ENCODE assay signal across 27 mouse cellular contexts in the genomic region with DNA sequence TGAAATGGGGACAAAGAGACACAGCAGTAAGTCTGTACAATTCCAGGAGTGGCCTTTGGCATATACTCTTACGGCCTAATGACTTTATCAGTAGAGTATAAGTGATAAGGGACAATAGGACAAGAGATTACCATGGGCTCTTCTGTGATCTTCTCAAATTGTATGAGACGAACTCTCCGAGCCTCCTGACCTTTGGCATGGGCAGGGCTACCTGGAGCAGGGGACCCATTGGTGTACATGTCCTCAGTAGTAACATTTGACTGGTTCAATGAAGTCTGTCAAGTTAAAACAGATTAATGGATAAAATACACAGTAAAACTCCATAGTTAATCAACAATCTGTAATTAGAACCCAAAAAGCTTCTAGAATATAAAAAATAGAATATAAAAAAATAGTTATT. TPM values are rescaled to one million over a fixed set of nuclear protein-coding genes. Genes with fewer than 3 reads are reported as not detected.
DNase-seq lines count a peak whose midpoint lies in the region; ATAC-seq and TF ChIP-seq lines count a peak whose summit lies in the region.
"Had no signal": no experiment of that assay in that cellular context is flagged by ENCODE, and none has a peak within 500 bp of the region (broad histone marks: within the 10 kb centered on the region; RNA-seq: fewer than 3 reads in every experiment).

No protein-coding gene starts in this region.

- H3K9ac ChIP-seq in kidney, embryonic 16.5 days (replicated peaks; ENCODE audit: low read length), result no peak overlapping the region
- no peak overlapping the region for H3K9ac ChIP-seq in intestine, embryonic 15.5 days
- H3K9ac ChIP-seq in intestine, postnatal 0 days (ENCODE audit: low read depth, low read length), result no peak overlapping the region
- H3K9ac ChIP-seq in hindbrain, embryonic 14.5 days, result no peak overlapping the region
- H3K9ac ChIP-seq in forebrain, embryonic 13.5 days, result no peak overlapping the region
- H3K9ac ChIP-seq: embryonic facial prominence, embryonic 12.5 days had no signal

- no peak for TF ChIP-seq POLR2A in kidney, adult 2 months (IDR thresholded peaks at IDR 0.05; ENCODE audit: low read depth, low read length)

- H3K4me2 ChIP-seq in kidney, embryonic 16.5 days (replicated peaks; ENCODE audit: low read depth, low read length), result no peak overlapping the region
- H3K4me2 ChIP-seq in intestine, embryonic 15.5 days (replicated peaks), result no peak overlapping the region
- no peak overlapping the region for H3K4me2 ChIP-seq in intestine, postnatal 0 days (replicated peaks; ENCODE audit: low read depth)
- no peak overlapping the region for H3K4me2 ChIP-seq in hindbrain, embryonic 14.5 days (replicated peaks)
- no peak overlapping the region for H3K4me2 ChIP-seq in forebrain, embryonic 13.5 days
- H3K4me2 ChIP-seq: embryonic facial prominence, embryonic 12.5 days had no signal

- H3K4me3 ChIP-seq in kidney, adult 2 months (ENCODE audit: insufficient read depth, low read depth, low read length), result no peak overlapping the region
- H3K4me3 ChIP-seq in kidney, embryonic 16.5 days (ENCODE audit: low read length), result no peak overlapping the region
- no peak overlapping the region for H3K4me3 ChIP-seq in intestine, embryonic 15.5 days (replicated peaks)
- H3K4me3 ChIP-seq in intestine, postnatal 0 days (ENCODE audit: low read depth, low read length), result no peak overlapping the region
- no peak overlapping the region for H3K4me3 ChIP-seq in hindbrain, embryonic 14.5 days (replicated peaks; ENCODE audit: low read length)
- H3K4me3 ChIP-seq in forebrain, embryonic 13.5 days, result no peak overlapping the region
- H3K4me3 ChIP-seq: embryonic facial prominence, embryonic 10.5 days; embryonic facial prominence, embryonic 12.5 days had no signal

- no peaks in the 10 kb centered on the region for H3K36me3 ChIP-seq in kidney, adult 2 months (ENCODE audit: control insufficient read depth, insufficient read depth, low read length)
- peaks cover 8% of the 10 kb centered on the region; the same call in 1 of the 2 replicates for H3K36me3 ChIP-seq in kidney, embryonic 16.5 days (ENCODE audit: insufficient read depth, low read length)
- H3K36me3 ChIP-seq in intestine, embryonic 15.5 days, result no peaks in the 10 kb centered on the region
- H3K36me3 ChIP-seq in intestine, postnatal 0 days (ENCODE audit: control insufficient read depth, insufficient read depth), result peaks cover 9% of the 10 kb centered on the region; the same call in 1 of the 2 replicates
- no peaks in the 10 kb centered on the region for H3K36me3 ChIP-seq in hindbrain, embryonic 14.5 days (replicated peaks; ENCODE audit: control insufficient read depth, insufficient read depth)
- H3K36me3 ChIP-seq in forebrain, embryonic 13.5 days (ENCODE audit: poor library complexity, severe bottlenecking), result no peaks in the 10 kb centered on the region
- H3K36me3 ChIP-seq: embryonic facial prominence, embryonic 12.5 days had no signal

- no peak for ATAC-seq in kidney, embryonic 16.5 days (ENCODE audit: low FRiP score, low TSS enrichment)
- peak; percentile 21; the same call in 1 of the 2 replicates for ATAC-seq in intestine, embryonic 15.5 days
- peak; percentile 34; the same call in 1 of the 2 replicates for ATAC-seq in intestine, postnatal 0 days
- ATAC-seq in hindbrain, embryonic 14.5 days (ENCODE audit: low FRiP score), result no peak
- no peak for ATAC-seq in forebrain, embryonic 13.5 days
- ATAC-seq: activated CD4-positive, CD25-positive, alpha-beta regulatory T cell, adult 4 months; CD4-positive, CD25-positive, alpha-beta regulatory T cell, adult 4 months; forebrain, embryonic 14.5 days; forebrain, embryonic 16.5 days; Patski had no signal

- no peak for TF ChIP-seq CTCF in kidney, adult 2 months (conservative IDR thresholded peaks at IDR 0.05; ENCODE audit: insufficient read depth, insufficient read length, low read depth, low read length)
- no peak for TF ChIP-seq CTCF in intestine, postnatal 0 days (IDR thresholded peaks at IDR 0.05; ENCODE audit: low read depth)

- no peaks in the 10 kb centered on the region for H3K9me3 ChIP-seq in kidney, embryonic 16.5 days (ENCODE audit: low read length)
- no peaks in the 10 kb centered on the region for H3K9me3 ChIP-seq in intestine, embryonic 15.5 days
- H3K9me3 ChIP-seq in intestine, postnatal 0 days (ENCODE audit: control insufficient read depth), result no peaks in the 10 kb centered on the region
- H3K9me3 ChIP-seq in hindbrain, embryonic 14.5 days (ENCODE audit: control insufficient read depth, low read length), result no peaks in the 10 kb centered on the region
- no peaks in the 10 kb centered on the region for H3K9me3 ChIP-seq in forebrain, embryonic 13.5 days (replicated peaks)
- H3K9me3 ChIP-seq: embryonic facial prominence, embryonic 10.5 days; embryonic facial prominence, embryonic 12.5 days; G1E had no signal

- H3K4me1 ChIP-seq in kidney, adult 2 months (ENCODE audit: control insufficient read depth, insufficient read depth, low read length), result no peaks in the 10 kb centered on the region; the same call in 1 of the 2 replicates
- H3K4me1 ChIP-seq in kidney, embryonic 16.5 days (ENCODE audit: insufficient read depth, low read length), result no peaks in the 10 kb centered on the region
- H3K4me1 ChIP-seq in intestine, embryonic 15.5 days (replicated peaks), result no peaks in the 10 kb centered on the region
- H3K4me1 ChIP-seq in intestine, postnatal 0 days (replicated peaks; ENCODE audit: control insufficient read depth, insufficient read depth, low read length), result no peaks in the 10 kb centered on the region
- H3K4me1 ChIP-seq in hindbrain, embryonic 14.5 days (replicated peaks; ENCODE audit: control insufficient read depth, insufficient read depth, low read length), result no peaks in the 10 kb centered on the region
- H3K4me1 ChIP-seq in forebrain, embryonic 13.5 days, result no peaks in the 10 kb centered on the region
- H3K4me1 ChIP-seq: embryonic facial prominence, embryonic 10.5 days; embryonic facial prominence, embryonic 12.5 days had no signal

- DNase-seq in kidney, adult 2 months, result peak; percentile 66
- DNase-seq in hindbrain, embryonic 14.5 days (ENCODE audit: low spot score), result no peak
- DNase-seq: adrenal gland, adult 8-10 months; adrenal gland, postnatal 14 days; adrenal gland, postnatal 36 days; B cell, adult 2 months; cerebellum, adult 11-12 months; cerebellum, adult 2 months; cerebellum, adult 9-10 months; cerebellum, postnatal 10 days; cerebellum, postnatal 25 days had no signal

- H3K27me3 ChIP-seq in kidney, adult 2 months (replicated peaks; ENCODE audit: control insufficient read depth, insufficient read depth, low read length), result no peaks in the 10 kb centered on the region
- H3K27me3 ChIP-seq in kidney, embryonic 16.5 days (ENCODE audit: insufficient read depth, low read length), result no peaks in the 10 kb centered on the region
- H3K27me3 ChIP-seq in intestine, embryonic 15.5 days (replicated peaks), result no peaks in the 10 kb centered on the region
- no peaks in the 10 kb centered on the region for H3K27me3 ChIP-seq in intestine, postnatal 0 days (replicated peaks; ENCODE audit: control insufficient read depth, insufficient read depth, low read length)
- H3K27me3 ChIP-seq in hindbrain, embryonic 14.5 days (ENCODE audit: control insufficient read depth, insufficient read depth, low read length), result no peaks in the 10 kb centered on the region
- H3K27me3 ChIP-seq in forebrain, embryonic 13.5 days, result no peaks in the 10 kb centered on the region
- H3K27me3 ChIP-seq: CH12.LX; embryonic facial prominence, embryonic 12.5 days had no signal

- H3K27ac ChIP-seq in kidney, adult 2 months (ENCODE audit: insufficient read depth, low read depth, low read length), result no peak overlapping the region
- H3K27ac ChIP-seq in kidney, embryonic 16.5 days (ENCODE audit: low read length), result no peak overlapping the region
- no peak overlapping the region for H3K27ac ChIP-seq in intestine, embryonic 15.5 days
- H3K27ac ChIP-seq in intestine, postnatal 0 days (ENCODE audit: low read depth, low read length), result no peak overlapping the region
- no peak overlapping the region for H3K27ac ChIP-seq in hindbrain, embryonic 14.5 days
- H3K27ac ChIP-seq in forebrain, embryonic 13.5 days, result no peak overlapping the region
- H3K27ac ChIP-seq: embryonic facial prominence, embryonic 10.5 days; embryonic facial prominence, embryonic 12.5 days had no signal

- 59% methylated on average over 3 of the region's 3 CpGs for WGBS in kidney, adult 2 months
- WGBS in kidney, embryonic 16.5 days, result 75% methylated on average over 3 of the region's 3 CpGs
- 65% methylated on average over 3 of the region's 3 CpGs for WGBS in intestine, embryonic 15.5 days
- WGBS in intestine, postnatal 0 days, result 54% methylated on average over 3 of the region's 3 CpGs
- WGBS in hindbrain, embryonic 14.5 days, result 87% methylated on average over 3 of the region's 3 CpGs
- 91% methylated on average over 3 of the region's 3 CpGs for WGBS in forebrain, embryonic 13.5 days

RNA-seq across cellular contexts. Expression of a gene that starts 5.2 kb away (rescaled TPM):
- polyA plus RNA-seq in kidney, adult 2 months (2012; rRNA removed), result 143 and 144 TPM in 2 replicates
- polyA plus RNA-seq in kidney, embryonic 16.5 days (2015; fragmentation: Nextera tagmentation; extraction: Ambion mirVana), result 56.7 and 68.8 TPM in 2 replicates
- 97.2 and 104 TPM in 2 replicates for polyA plus RNA-seq in intestine, embryonic 15.5 days (2015; fragmentation: Nextera tagmentation; extraction: Ambion mirVana)
- polyA plus RNA-seq in intestine, postnatal 0 days (2015; fragmentation: Nextera tagmentation; extraction: Ambion mirVana), result 262 and 284 TPM in 2 replicates
- 23.9 and 25.9 TPM in 2 replicates for polyA plus RNA-seq in hindbrain, embryonic 14.5 days (2014; fragmentation: Nextera tagmentation; extraction: Ambion mirVana)
- polyA plus RNA-seq in forebrain, embryonic 13.5 days (2015; fragmentation: Nextera tagmentation; extraction: Ambion mirVana), result 17.3 and 19.0 TPM in 2 replicates

RNA-seq across cellular contexts. Expression of a gene that starts 30.0 kb away (rescaled TPM):
- 8.2 and 10.8 TPM in 2 replicates for polyA plus RNA-seq in kidney, adult 2 months (2012; rRNA removed)
- 135 and 160 TPM in 2 replicates for polyA plus RNA-seq in kidney, embryonic 16.5 days (2015; fragmentation: Nextera tagmentation; extraction: Ambion mirVana)
- polyA plus RNA-seq in intestine, embryonic 15.5 days (2015; fragmentation: Nextera tagmentation; extraction: Ambion mirVana), result 134 and 158 TPM in 2 replicates
- 27.3 and 29.5 TPM in 2 replicates for polyA plus RNA-seq in intestine, postnatal 0 days (2015; fragmentation: Nextera tagmentation; extraction: Ambion mirVana)
- polyA plus RNA-seq in hindbrain, embryonic 14.5 days (2014; fragmentation: Nextera tagmentation; extraction: Ambion mirVana), result 51.0 and 54.2 TPM in 2 replicates
- 117 and 139 TPM in 2 replicates for polyA plus RNA-seq in forebrain, embryonic 13.5 days (2015; fragmentation: Nextera tagmentation; extraction: Ambion mirVana)

RNA-seq across cellular contexts. Expression of a gene that starts 38.0 kb away (rescaled TPM):
- not detected in 2 replicates for polyA plus RNA-seq in kidney, adult 2 months (2012; rRNA removed)
- polyA plus RNA-seq in kidney, embryonic 16.5 days (2015; fragmentation: Nextera tagmentation; extraction: Ambion mirVana), result not detected in 2 replicates
- not detected in 2 replicates for polyA plus RNA-seq in intestine, embryonic 15.5 days (2015; fragmentation: Nextera tagmentation; extraction: Ambion mirVana)
- 0.23 TPM in 1 of 2 replicates, not detected in the other for polyA plus RNA-seq in intestine, postnatal 0 days (2015; fragmentation: Nextera tagmentation; extraction: Ambion mirVana)
- not detected in 2 replicates for polyA plus RNA-seq in hindbrain, embryonic 14.5 days (2014; fragmentation: Nextera tagmentation; extraction: Ambion mirVana)
- polyA plus RNA-seq in forebrain, embryonic 13.5 days (2015; fragmentation: Nextera tagmentation; extraction: Ambion mirVana), result not detected in 2 replicates
- polyA plus RNA-seq: activated CD4-positive, CD25-positive, alpha-beta regulatory T cell, adult 4 months; CD4-positive, CD25-positive, alpha-beta regulatory T cell, adult 4 months; cerebellum, adult 2 months; cortical plate, adult 2 months; embryonic facial prominence, embryonic 10.5 days; embryonic facial prominence, embryonic 12.5 days; embryonic facial prominence, embryonic 14.5 days; forebrain, embryonic 11.5 days; forebrain, embryonic 14.5 days; forebrain, embryonic 16.5 days; G1E; Patski had no signal

RNA-seq across cellular contexts. Expression of a gene that starts 40.3 kb away (rescaled TPM):
- 0.43 and 0.66 TPM in 2 replicates for polyA plus RNA-seq in kidney, adult 2 months (2012; rRNA removed)
- 2.1 and 2.2 TPM in 2 replicates for polyA plus RNA-seq in kidney, embryonic 16.5 days (2015; fragmentation: Nextera tagmentation; extraction: Ambion mirVana)
- 1.9 and 2.7 TPM in 2 replicates for polyA plus RNA-seq in intestine, embryonic 15.5 days (2015; fragmentation: Nextera tagmentation; extraction: Ambion mirVana)
- 1.4 and 1.7 TPM in 2 replicates for polyA plus RNA-seq in intestine, postnatal 0 days (2015; fragmentation: Nextera tagmentation; extraction: Ambion mirVana)
- 2.4 TPM in 2 replicates for polyA plus RNA-seq in hindbrain, embryonic 14.5 days (2014; fragmentation: Nextera tagmentation; extraction: Ambion mirVana)
- 1.0 and 1.2 TPM in 2 replicates for polyA plus RNA-seq in forebrain, embryonic 13.5 days (2015; fragmentation: Nextera tagmentation; extraction: Ambion mirVana)

Comparison
In these comparisons a context has a peak if more than half of its experiments do, and no peak if none do; other contexts are left out.
1. ATAC-seq: peak in intestine, embryonic 15.5 days (single experiment) and intestine, postnatal 0 days (single experiment); none in kidney, embryonic 16.5 days (single experiment), hindbrain, embryonic 14.5 days (single experiment) and forebrain, embryonic 13.5 days (single experiment).